Mouse (Mus musculus) NIH3T3 (cell line): ENCODE measurements at regions not wholly inside any gene's neighbourhood (a gene's known extent, or its start where the extent isn't known, plus 50 kb on each side); places are given as distances from the start of the nearest gene placed in this dataset.
A peak's percentile ranks its signal among the peaks of the same experiment; 100 is the strongest.

Source experiments
- DNase-seq: peaks from one replicate; pipeline ENCODE4 v3.0.0-alpha.2; 2012; ENCODE audit warnings: low read depth

GRCm38 (mm10) chr6:51701253-51702020 lies 177.7 kb downstream of the Snx10 start:
- no peak for DNase-seq

DNA sequence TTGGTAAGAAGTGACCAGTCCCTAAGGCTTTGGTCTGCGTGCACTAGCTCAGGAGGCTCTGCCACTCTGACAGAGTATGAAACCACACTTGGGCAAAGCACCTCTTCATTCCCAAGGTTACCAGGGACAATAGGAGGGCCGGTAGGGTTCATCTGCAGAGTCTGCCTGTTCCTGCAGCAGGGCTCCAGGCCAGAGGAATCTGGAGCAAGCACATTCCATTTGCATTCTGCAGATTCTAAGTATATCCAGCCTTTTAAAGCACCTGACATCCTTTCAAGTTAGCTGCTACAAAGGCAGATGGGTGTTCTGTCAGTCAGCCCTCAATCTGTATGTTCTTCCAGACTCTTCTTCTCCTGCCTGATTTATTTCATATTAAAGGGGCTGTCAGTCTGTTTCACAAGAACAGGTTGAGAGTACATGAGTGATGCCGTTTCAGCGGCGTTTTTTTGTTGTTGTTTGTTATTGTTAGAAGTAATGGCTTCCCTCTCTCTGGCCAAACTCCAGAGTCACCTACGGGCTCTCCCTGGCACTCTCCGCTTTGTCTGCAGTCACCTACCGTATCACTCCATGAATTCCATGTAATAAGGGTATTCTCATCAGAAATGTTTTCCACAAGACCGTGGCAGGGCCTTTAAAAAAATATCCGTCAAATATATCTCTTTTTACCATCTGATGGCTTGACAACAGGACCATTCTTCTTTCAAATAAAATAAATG lies 178.9 kb downstream of the Snx10 start:
- no peak for DNase-seq

GRCm38 (mm10) chr6:51708011-51708410 lies 184.3 kb downstream of the Snx10 start:
- DNase-seq = no peak

GRCm38 (mm10) chr6:51708668-51709339 lies 185.1 kb downstream of the Snx10 start:
- no peak for DNase-seq

DNA sequence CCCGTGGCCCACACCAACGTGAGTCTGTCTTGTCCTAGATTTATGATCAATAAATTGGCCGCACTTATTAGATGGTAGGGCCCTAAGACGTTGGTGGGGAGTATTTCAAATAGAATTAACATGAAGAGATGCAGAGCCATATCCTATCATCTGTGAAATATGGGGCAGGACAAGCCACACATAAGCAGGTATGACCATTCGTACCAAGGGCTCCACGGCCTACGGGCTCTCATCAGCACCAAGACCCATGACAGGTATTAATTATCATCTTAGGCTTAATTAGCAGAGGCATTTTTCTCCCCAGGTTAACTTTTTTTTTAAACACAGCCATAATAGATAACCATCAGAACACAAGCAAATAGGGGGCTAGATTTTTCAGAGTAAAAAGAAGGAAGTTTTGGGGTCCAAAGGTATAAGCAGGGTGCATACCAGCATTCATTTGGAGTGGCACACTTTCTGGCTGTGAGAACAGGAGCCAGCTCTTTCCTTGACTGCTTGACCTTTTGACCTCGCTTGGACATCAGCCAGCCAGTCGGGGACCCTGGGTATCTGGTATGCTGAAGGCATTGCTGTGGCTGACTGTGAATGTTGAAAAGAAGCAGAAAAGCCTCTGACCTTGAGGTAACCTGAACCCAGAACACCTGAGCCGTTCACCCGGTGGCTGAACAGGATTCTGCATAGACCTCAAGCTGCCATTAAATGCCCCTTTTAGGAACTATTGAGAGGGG lies 185.8 kb downstream of the Snx10 start:
- no peak for DNase-seq

- DNase-seq = no peak
These were observed 186.5 kb downstream of the Snx10 start for GRCm38 (mm10) chr6:51710153-51710552.

- DNase-seq = peak; percentile 38
These were observed 187.4 kb downstream of the Snx10 start for GRCm38 (mm10) chr6:51710926-51711615.

DNA sequence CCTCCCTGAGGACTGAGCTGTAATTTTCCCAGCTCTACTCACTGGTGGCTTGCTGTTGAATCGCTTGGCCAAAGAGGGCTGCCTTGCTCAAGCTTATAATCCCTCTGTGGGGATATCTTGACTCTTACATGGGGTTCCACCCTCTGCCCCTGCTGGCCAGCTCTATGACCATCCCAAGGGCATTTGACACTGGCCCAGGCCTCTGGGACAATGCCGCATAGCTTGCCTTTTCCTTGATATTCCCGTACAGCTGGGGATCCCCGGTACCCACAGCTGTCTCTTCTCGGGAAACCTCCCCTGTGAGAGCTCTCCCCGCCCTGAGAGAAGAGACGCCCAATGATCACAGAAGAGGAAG lies 187.9 kb downstream of the Snx10 start:
- DNase-seq = no peak

GRCm38 (mm10) chr6:51715158-51715840 lies 191.6 kb downstream of the Snx10 start:
- peak; percentile 5 for DNase-seq

DNA sequence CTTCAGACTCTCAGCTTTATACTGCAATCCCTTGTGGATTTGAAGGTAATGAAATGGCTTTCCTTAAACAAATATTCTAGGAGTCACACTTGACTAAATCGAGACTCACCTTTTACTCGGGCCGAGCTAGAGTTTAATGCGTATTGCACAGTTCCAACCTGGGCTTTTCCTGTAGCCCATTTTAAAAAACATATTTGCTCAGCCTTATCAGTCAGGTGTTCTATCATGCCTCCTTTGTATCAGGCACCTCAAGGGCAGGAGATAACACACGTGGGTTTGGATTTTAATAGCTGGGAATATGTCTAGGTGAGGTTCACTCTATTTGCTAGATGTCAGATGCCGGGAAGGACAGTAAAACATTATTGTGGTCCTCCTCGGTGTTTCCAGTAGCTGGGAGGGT lies 193.7 kb downstream of the Snx10 start:
- no peak for DNase-seq

DNA sequence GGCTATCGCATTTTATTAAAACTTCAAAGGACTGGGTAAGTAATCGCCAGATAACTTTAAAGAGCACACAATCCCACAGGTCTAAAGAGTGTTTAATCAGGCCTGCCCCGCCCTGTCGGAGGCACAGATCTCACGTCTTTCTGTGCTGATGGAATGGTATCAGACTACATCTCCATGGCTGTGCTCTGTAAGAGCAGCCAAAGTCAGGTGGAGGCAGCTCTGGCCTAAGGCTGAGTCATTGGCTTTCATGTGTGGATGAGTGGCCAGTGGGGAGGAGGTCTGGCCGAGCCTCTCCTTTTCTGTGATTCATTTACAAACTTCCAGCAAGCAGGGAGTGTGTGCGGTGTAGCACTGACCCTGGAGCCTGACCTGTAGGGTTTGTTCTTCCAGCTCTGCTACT lies 197.0 kb downstream of the Snx10 start:
- DNase-seq = peak; percentile 43

GRCm38 (mm10) chr6:51723053-51723452 lies 199.4 kb downstream of the Snx10 start:
- DNase-seq = no peak

DNA sequence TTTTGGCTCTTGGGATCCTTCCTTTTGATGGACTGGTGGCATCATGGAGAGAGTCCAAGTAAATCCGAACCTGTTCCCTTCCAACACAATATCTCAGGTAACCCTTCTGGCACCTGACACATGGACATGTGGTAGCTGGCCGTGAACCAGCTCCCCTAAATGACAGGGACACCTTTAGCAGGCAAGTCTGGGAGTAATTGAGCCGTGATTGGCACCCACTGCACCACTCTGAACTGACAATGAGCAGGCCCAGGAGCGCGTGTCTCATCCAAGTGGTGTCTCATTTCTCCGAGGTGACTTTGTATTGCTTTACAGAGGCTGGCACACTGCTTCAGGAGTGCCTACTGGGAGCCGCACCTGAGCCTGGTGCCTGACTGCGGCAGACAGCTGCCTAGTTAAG lies 203.5 kb downstream of the Snx10 start:
- DNase-seq = no peak

GRCm38 (mm10) chr6:51728816-51729562 lies 205.3 kb downstream of the Snx10 start:
- DNase-seq = peak; percentile 16

DNA sequence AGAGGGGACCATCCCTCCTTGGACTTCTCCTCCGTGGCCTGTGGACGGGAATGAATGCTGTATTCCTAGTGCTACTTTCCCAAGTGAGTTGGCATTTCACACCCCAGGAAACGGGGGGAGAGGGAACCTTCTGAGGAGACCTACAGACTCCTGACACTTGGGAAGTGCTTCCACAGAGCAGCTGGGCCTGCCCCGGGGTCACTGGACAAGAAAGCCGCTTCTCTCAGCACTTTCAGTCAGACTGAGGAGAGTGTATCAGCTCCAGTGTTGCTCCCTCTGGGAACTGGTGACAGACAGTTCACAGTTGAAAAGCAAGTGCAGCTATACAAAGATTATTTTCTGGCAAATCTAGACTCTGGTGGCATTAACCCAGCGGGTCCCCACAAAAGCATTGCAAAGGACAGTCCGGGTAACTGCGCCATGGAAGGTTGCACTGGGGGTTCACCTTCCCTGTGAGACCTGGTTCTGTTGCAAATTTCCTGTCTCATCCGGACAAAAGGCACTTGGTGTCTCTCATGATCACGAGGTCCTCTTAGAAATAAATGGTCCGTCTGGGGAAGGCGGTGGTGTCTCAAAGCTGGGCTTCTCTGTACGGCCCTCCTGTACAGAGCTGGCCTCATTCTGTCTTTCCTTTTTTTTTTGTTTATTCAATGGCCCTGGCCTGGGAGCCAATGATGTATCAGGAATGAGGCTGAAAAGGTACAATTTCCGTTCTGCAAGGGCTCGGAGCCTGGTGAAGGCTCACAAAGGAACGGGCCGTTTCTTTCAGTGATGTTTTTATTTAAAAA lies 207.1 kb downstream of the Snx10 start:
- DNase-seq = no peak

GRCm38 (mm10) chr6:51732298-51732895 lies 208.7 kb downstream of the Snx10 start:
- DNase-seq = no peak

DNA sequence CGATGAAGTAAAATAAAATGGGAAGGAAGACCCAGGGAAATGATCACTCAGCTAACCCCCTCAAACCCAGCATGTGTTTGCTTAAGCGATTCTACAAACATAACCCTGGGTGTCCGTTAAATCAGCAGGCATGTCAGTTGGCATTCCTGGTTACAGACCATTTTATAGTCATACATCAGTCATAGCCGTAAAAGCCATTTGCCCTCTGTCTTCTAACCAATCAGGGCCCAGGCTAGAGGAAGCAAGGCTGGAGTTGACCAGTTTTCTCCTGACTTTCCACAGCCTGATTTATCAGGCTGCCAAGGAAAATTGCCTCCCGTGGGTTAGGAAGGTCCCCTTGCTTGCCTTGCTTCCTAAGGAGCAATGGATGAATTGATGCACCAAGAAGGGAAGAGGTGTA lies 212.3 kb downstream of the Snx10 start:
- no peak for DNase-seq

DNA sequence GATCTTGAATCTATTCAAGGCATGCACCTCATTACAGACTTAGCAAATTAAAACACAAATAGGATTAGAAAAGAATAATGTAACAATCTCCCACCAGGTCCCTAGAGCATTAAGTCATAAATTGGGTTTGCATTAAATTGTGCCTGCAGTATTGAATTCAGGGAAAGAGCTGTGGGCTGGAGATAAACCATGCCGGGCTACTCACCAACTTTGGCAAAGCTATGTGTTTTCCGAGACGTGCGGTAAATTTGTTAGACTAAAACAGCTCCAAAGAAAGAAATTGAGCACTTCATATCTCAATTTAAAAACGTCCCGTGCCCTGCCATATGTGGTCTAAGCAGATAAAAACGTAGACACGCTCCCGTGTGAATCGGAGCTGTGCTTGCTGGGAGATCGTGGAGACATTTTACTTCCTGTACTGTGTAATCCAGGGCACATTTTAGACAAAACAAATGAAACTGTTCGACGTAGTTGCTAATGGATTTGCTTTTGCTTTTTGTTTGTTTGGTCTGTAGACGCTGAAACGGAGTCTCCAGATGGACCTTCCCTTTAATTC lies 219.5 kb downstream of the Snx10 start:
- DNase-seq = no peak

GRCm38 (mm10) chr6:51744607-51745006 lies 220.9 kb downstream of the Snx10 start:
- DNase-seq = no peak
